ENCODE assay signal across 17 mouse cellular contexts in genomic region chr3:51354034-51354427, GRCm38 (mm10). TPM values are rescaled to one million over a fixed set of nuclear protein-coding genes. Genes with fewer than 3 reads are reported as not detected.
DNase-seq lines count a peak whose midpoint lies in the region; ATAC-seq and TF ChIP-seq lines count a peak whose summit lies in the region.
"Had no signal": no experiment of that assay in that cellular context is flagged by ENCODE, and none has a peak within 500 bp of the region (broad histone marks: within the 10 kb centered on the region; RNA-seq: fewer than 3 reads in every experiment).

No protein-coding gene starts in this region.

- DNase-seq in liver, embryonic 14.5 days (ENCODE audit: low read depth in 3 of 3, low spot score in 3 of 3) = no peak
- no peak for DNase-seq in liver, embryonic 11.5 days (ENCODE audit: low spot score)
- DNase-seq in ES-E14 (ENCODE audit: low read depth, low spot score) (no peak), ZHBTc4 (ENCODE audit: low read depth, low spot score) (peak; percentile 57)
- DNase-seq in left cerebral cortex, postnatal 10 days (ENCODE audit: extremely low spot score in 1 of 2, low spot score in 2 of 2) = no peak
- no peak for DNase-seq in urinary bladder, adult 2 months (ENCODE audit: low spot score)
- DNase-seq: adrenal gland, adult 8-10 months; heart, adult 11 months had no signal

- H3K9ac ChIP-seq in liver, embryonic 14.5 days (replicated peaks) = no peak overlapping the region
- no peak overlapping the region for H3K9ac ChIP-seq in liver, embryonic 11.5 days (ENCODE audit: low read depth, low read length)
- H3K9ac ChIP-seq in ES-E14 (ENCODE audit: insufficient read depth, low read depth, low read length, poor library complexity, severe bottlenecking) = no peak overlapping the region
- H3K9ac ChIP-seq: forebrain, embryonic 13.5 days; hindbrain, embryonic 12.5 days; hindbrain, embryonic 15.5 days had no signal

- intact Hi-C loops in left cerebral cortex, postnatal 10 days (cut with DNase I) = no loop called here

- WGBS in liver, embryonic 14.5 days (ENCODE audit: insufficient replicate concordance) = 63% methylated on average over 3 of the region's 3 CpGs
- WGBS in liver, embryonic 11.5 days = 73% methylated on average over 3 of the region's 3 CpGs

- ATAC-seq in liver, embryonic 14.5 days (ENCODE audit: insufficient read depth) = no peak
- no peak for ATAC-seq in liver, embryonic 11.5 days (replicated peaks; ENCODE audit: low FRiP score)
- ATAC-seq: forebrain, embryonic 16.5 days had no signal

- no peak overlapping the region for H3K4me3 ChIP-seq in liver, embryonic 14.5 days (ENCODE audit: insufficient read depth in 1 of 2, low read depth in 2 of 2, low read length in 2 of 2)
- H3K4me3 ChIP-seq in liver, embryonic 11.5 days (ENCODE audit: low read depth, low read length) = no peak overlapping the region
- H3K4me3 ChIP-seq in ES-E14 (ENCODE audit: insufficient read depth in 1 of 2, low read depth in 1 of 2, low read length in 2 of 2, poor library complexity in 1 of 2, severe bottlenecking in 1 of 2) = no peak overlapping the region
- H3K4me3 ChIP-seq: forebrain, embryonic 10.5 days; forebrain, embryonic 13.5 days; gastrocnemius, adult 2 months; hindbrain, embryonic 12.5 days; hindbrain, embryonic 15.5 days had no signal

- H3K4me1 ChIP-seq in liver, embryonic 14.5 days (replicated peaks; ENCODE audit: control insufficient read depth in 2 of 2, insufficient read depth in 2 of 2, low read length in 1 of 2) = peaks cover 5 to 14% of the 10 kb centered on the region in 2 experiments
- H3K4me1 ChIP-seq in liver, embryonic 11.5 days (replicated peaks; ENCODE audit: control insufficient read depth, insufficient read depth, low read length) = peaks cover 9% of the 10 kb centered on the region
- H3K4me1 ChIP-seq in ES-E14 (ENCODE audit: control insufficient read depth in 2 of 2, insufficient read depth in 2 of 2, low read length in 2 of 2, poor library complexity in 1 of 2) = peaks cover 2 to 11% of the 10 kb centered on the region in 2 experiments; a peak in 2 of 4 replicates

- H3K27ac ChIP-seq in liver, embryonic 14.5 days = no peak overlapping the region
- H3K27ac ChIP-seq in liver, embryonic 11.5 days (ENCODE audit: low read depth, low read length) = no peak overlapping the region
- no peak overlapping the region for H3K27ac ChIP-seq in ES-E14 (ENCODE audit: insufficient read depth, low read depth, low read length, poor library complexity, severe bottlenecking)
- H3K27ac ChIP-seq: forebrain, embryonic 10.5 days; forebrain, embryonic 13.5 days; gastrocnemius, adult 2 months; hindbrain, embryonic 12.5 days; hindbrain, embryonic 15.5 days had no signal

- in situ Hi-C loops in ES-E14 (cut with MboI; ENCODE audit: low sequenced_read_pairs in 2 of 2, unreplicated experiment in 2 of 2) = loop anchor here in 1 of 2 experiments (10.0 kb wide), 1 partner anchor 119 kb away; no protein-coding TSS in a partner anchor

- no peaks in the 10 kb centered on the region for H3K9me3 ChIP-seq in liver, embryonic 14.5 days (ENCODE audit: control insufficient read depth, low read length)
- no peaks in the 10 kb centered on the region for H3K9me3 ChIP-seq in liver, embryonic 11.5 days (ENCODE audit: control insufficient read depth, low read length)
- no peaks in the 10 kb centered on the region for H3K9me3 ChIP-seq in ES-E14 (ENCODE audit: control insufficient read depth, insufficient read depth, low read depth, low read length)
- H3K9me3 ChIP-seq: forebrain, embryonic 10.5 days; forebrain, embryonic 13.5 days; hindbrain, embryonic 12.5 days; hindbrain, embryonic 15.5 days had no signal

- TF ChIP-seq CTCF in liver, embryonic 14.5 days (IDR thresholded peaks at IDR 0.05; ENCODE audit: low read depth) = peak; percentile 26

- no peaks in the 10 kb centered on the region for H3K27me3 ChIP-seq in liver, embryonic 14.5 days (ENCODE audit: control insufficient read depth, insufficient read depth, low read length)
- no peaks in the 10 kb centered on the region for H3K27me3 ChIP-seq in liver, embryonic 11.5 days (replicated peaks; ENCODE audit: control insufficient read depth, insufficient read depth, low read length)
- H3K27me3 ChIP-seq: Patski had no signal

- no peaks in the 10 kb centered on the region for H3K36me3 ChIP-seq in liver, embryonic 14.5 days (replicated peaks; ENCODE audit: control insufficient read depth, insufficient read depth, low read depth)
- no peaks in the 10 kb centered on the region for H3K36me3 ChIP-seq in liver, embryonic 11.5 days (ENCODE audit: control insufficient read depth, insufficient read depth, low read length)
- H3K36me3 ChIP-seq in ES-E14 (ENCODE audit: control insufficient read depth, insufficient read depth, low read length, poor library complexity, severe bottlenecking) = no peaks in the 10 kb centered on the region
- H3K36me3 ChIP-seq: forebrain, embryonic 10.5 days; hindbrain, embryonic 12.5 days; hindbrain, embryonic 15.5 days had no signal

- no peak for TF ChIP-seq EP300 in liver, embryonic 14.5 days (IDR thresholded peaks at IDR 0.05; ENCODE audit: low read depth)

- H3K4me2 ChIP-seq in liver, embryonic 14.5 days (ENCODE audit: low read depth) = no peak overlapping the region
- no peak overlapping the region for H3K4me2 ChIP-seq in liver, embryonic 11.5 days
- H3K4me2 ChIP-seq: forebrain, embryonic 13.5 days; heart, embryonic 11.5 days; hindbrain, embryonic 12.5 days; hindbrain, embryonic 15.5 days had no signal

TF ChIP-seq in ES-E14, 5 proteins besides CTCF, POLR2A, EP300 and RAD21:
- TF ChIP-seq HCFC1 (IDR thresholded peaks at IDR 0.05; ENCODE audit: borderline replicate concordance, insufficient read depth, low read length) (no peak), ZNF384 (IDR thresholded peaks at IDR 0.05; ENCODE audit: low read depth, low read length) (peak; percentile 76; the same call in 1 of the 2 replicates)

RNA-seq across cellular contexts. Expression of gene Elf2, which starts 13.6 kb away (rescaled TPM):
- polyA plus RNA-seq in liver, embryonic 14.5 days (2012; rRNA removed) = 14.8 and 20.7 TPM in 2 replicates
- 14.7 and 18.9 TPM in 2 replicates for polyA plus RNA-seq in liver, embryonic 14.5 days (2014; fragmentation: Nextera tagmentation; extraction: Ambion mirVana)
- polyA plus RNA-seq in liver, embryonic 11.5 days (2014; fragmentation: Nextera tagmentation; extraction: Ambion mirVana) = 36.5 and 37.9 TPM in 2 replicates
- total RNA-seq in ES-E14 (2012; rRNA removed) = 26.7 and 28.4 TPM in 2 replicates
- total RNA-seq in left cerebral cortex, postnatal 10 days (2021) = 10 to 100 TPM; 24.6 to 26.5 TPM
- 52.0 and 53.9 TPM in 2 replicates for polyA plus RNA-seq in urinary bladder, adult 2 months (2012; rRNA removed)

RNA-seq across cellular contexts. Expression of gene Mgarp, which starts 42.5 kb away (rescaled TPM):
- 0.25 and 0.48 TPM in 2 replicates for polyA plus RNA-seq in liver, embryonic 14.5 days (2012; rRNA removed)
- polyA plus RNA-seq in liver, embryonic 14.5 days (2014; fragmentation: Nextera tagmentation; extraction: Ambion mirVana) = 0.85 and 1.00 TPM in 2 replicates
- polyA plus RNA-seq in liver, embryonic 11.5 days (2014; fragmentation: Nextera tagmentation; extraction: Ambion mirVana) = 4.6 and 5.2 TPM in 2 replicates
- total RNA-seq in ES-E14 (2012; rRNA removed) = 12.5 and 17.5 TPM in 2 replicates
- not detected for total RNA-seq in left cerebral cortex, postnatal 10 days (2021)
- polyA plus RNA-seq in urinary bladder, adult 2 months (2012; rRNA removed) = 2.9 and 3.6 TPM in 2 replicates
- total RNA-seq: gastrocnemius, adult 2 months; hematopoietic stem cell, adult 5-6 weeks had no signal

RNA-seq across cellular contexts. Expression of gene Ndufc1, which starts 54.8 kb away (rescaled TPM):
- 53.0 and 150 TPM in 2 replicates for polyA plus RNA-seq in liver, embryonic 14.5 days (2012; rRNA removed)
- polyA plus RNA-seq in liver, embryonic 14.5 days (2014; fragmentation: Nextera tagmentation; extraction: Ambion mirVana) = 493 and 495 TPM in 2 replicates
- polyA plus RNA-seq in liver, embryonic 11.5 days (2014; fragmentation: Nextera tagmentation; extraction: Ambion mirVana) = 692 and 701 TPM in 2 replicates
- 152 and 231 TPM in 2 replicates for total RNA-seq in ES-E14 (2012; rRNA removed)
- 100 to 1,000 TPM; 341 to 350 TPM for total RNA-seq in left cerebral cortex, postnatal 10 days (2021)
- polyA plus RNA-seq in urinary bladder, adult 2 months (2012; rRNA removed) = 295 and 320 TPM in 2 replicates
